Mouse (Mus musculus) embryonic facial prominence, embryonic 14.5 days (tissue): ENCODE measurements around the gene Hdac8. TPM values are rescaled to one million over a fixed set of nuclear protein-coding genes. Genes with fewer than 3 reads are reported as not detected.
A peak's percentile ranks its signal among the peaks of the same experiment; 100 is the strongest.

Experiments used
- ATAC-seq: fragments of 200-750 bp; cut with Nextera tagmentation; 2 replicates; pipeline ENCODE4 v1.8.0; 2017; ENCODE audit warnings: low read depth, moderate number of reproducible peaks, moderate TSS enrichment
- DNase-seq: peaks from one replicate; pipeline ENCODE4 v3.0.0-alpha.2; 2015; ENCODE audit warnings: low spot score
- H3K27ac ChIP-seq: fragments of 300-500 bp; sonication (generic); replicated peaks from 2 replicates; pipeline ENCODE4 v1.5.1; 2014; ENCODE audit warnings: low read depth, mild to moderate bottlenecking, low read length, moderate library complexity
- H3K27me3 ChIP-seq: fragments of 300-500 bp; sonication (generic); replicated peaks from 2 replicates; pipeline ENCODE4 v1.6.1; 2014; ENCODE audit warnings: low read length; ENCODE audit not compliant: control insufficient read depth, insufficient read depth
- H3K36me3 ChIP-seq: fragments of 300-500 bp; sonication (generic); 2 replicates; pipeline ENCODE4 v1.6.1; 2014; ENCODE audit warnings: low read length, mixed read lengths; ENCODE audit not compliant: control insufficient read depth, insufficient read depth
- H3K4me1 ChIP-seq: fragments of 300-500 bp; sonication (generic); 2 replicates; pipeline ENCODE4 v1.6.1; 2014; ENCODE audit warnings: antibody characterized with exemption, low read length; ENCODE audit not compliant: control insufficient read depth, insufficient read depth
- H3K4me2 ChIP-seq: fragments of 300-500 bp; sonication (generic); 2 replicates; pipeline ENCODE4 v1.6.1; 2014; ENCODE audit warnings: low read depth, mild to moderate bottlenecking, low read length, moderate library complexity, mixed read lengths
- H3K4me3 ChIP-seq: fragments of 300-500 bp; sonication (generic); 2 replicates; pipeline ENCODE4 v1.5.1; 2014; ENCODE audit warnings: low read depth, mild to moderate bottlenecking, low read length
- H3K9ac ChIP-seq: fragments of 300-500 bp; sonication (generic); 2 replicates; pipeline ENCODE4 v1.6.1; 2014; ENCODE audit warnings: low read depth, mild to moderate bottlenecking, low read length, moderate library complexity, mixed read lengths
- H3K9me3 ChIP-seq: fragments of 300-500 bp; sonication (generic); 2 replicates; pipeline ENCODE4 v1.6.1; 2016; ENCODE audit warnings: low read length; ENCODE audit not compliant: control insufficient read depth
- WGBS: fragments of 180-500 bp; shearing (Covaris S2); extraction: QIAGEN DNeasy Blood & Tissue Kit; methylation state at CpG from one replicate; pipeline ENCODE4 v1.1.7; 2014; 5-methylcytosine and 5-hydroxymethylcytosine counted together
- microRNA-seq: library from miRNA; unstranded; fragments of <30 nt; microRNA quantifications from one replicate; pipeline ENCODE4, GENCODE M21; 2016; ENCODE audit warnings: borderline number of aligned reads
- polyA plus RNA-seq: library from polyadenylated mRNA; unstranded; fragments of >200 nt; fragmentation: Nextera tagmentation; extraction: Ambion mirVana; gene quantifications from 2 replicates; pipeline ENCODE4 v1.2.1, GENCODE M21; 2014

The Hdac8 gene
- polyA plus RNA-seq, 1 experiment from 2014 or later: 3.0 TPM

DNA sequence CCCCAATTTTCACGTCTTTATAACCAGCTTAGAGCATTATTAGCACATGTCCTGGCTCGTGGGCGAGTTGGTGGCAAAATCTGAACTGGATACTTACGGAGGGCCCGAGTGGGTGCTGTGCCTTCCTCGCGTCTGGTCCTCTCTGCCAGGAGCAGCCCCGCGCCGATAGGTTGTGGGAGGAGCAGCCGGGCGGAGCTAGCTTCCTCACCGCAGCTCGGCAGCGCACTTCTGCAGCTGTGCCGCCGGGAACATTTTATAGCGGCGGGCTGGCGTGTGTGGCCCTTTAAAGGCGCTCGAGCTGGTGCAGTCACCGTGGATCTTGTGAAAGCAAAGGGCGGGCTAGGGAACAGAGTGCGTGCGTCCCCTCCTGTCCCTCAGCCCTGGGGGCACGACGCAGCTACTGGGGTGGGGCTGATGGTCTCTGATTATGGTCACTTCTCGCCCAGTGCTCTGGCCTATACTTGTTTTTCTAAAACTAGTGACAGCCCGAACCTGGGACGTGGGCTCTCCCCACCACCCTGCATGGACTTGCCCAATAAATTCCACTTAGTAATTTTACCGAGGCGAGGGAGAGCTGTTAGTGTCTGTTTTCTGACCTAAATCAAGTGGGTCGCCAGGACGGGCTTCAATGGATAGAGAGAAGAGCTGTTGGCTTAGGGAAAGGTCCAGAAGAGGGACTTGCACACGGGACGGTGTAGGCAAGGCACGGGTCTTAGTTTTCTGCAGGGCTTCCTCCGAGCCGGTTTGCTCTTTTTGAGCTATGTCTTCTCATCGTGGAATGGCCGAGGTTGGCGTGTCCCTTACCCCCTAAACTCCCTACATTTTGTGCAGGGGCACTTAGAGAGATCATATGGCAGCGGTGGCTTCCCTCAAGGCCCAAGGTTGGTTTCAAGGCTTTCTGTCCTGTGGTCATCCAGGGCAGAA, 253.0 kb downstream of the Hdac8 start, which contains the start of gene Cited1:
Gene Cited1 (minus strand): TSS at position 245 of the 924 bp plus-strand sequence.
- H3K27ac ChIP-seq: no peak within 1 kb of the TSS
- 26% methylated on average over 32 of the region's 44 CpGs for WGBS

DNA sequence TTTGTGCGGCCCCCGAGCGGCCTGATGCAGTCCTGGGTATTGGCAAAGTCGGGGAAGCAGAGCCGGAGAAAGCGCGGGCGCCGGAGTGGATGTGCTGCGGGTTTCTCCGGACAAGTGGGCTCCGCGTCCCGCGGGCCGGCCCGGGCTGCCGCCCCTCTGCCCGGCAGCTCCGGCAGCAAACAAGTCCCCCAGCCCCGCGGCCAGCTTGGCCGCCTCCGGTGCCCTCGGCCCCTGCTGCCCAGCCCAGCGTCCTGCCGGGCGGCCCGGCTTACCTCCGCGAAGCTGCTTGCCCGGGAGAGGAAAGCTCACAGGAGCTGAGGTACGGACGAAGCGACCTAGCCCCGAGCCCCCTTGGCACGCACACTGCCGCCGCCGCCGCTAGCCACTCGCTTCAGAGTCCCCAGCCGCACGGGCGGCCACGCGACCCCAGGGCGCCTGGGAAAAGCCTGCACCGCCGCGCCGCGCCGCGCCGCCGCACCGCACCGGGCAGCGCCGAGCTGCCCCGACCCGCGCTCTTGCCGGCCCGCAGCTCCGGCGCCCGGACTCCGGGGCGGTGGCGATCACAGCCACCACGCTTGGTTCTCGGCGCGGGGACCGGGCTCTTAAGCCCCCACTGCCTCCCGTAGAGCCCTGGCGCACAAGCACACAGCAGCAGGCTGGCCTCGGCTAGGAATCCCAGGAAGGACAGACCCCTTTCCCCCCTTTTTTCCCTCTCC, 253.8 kb downstream of the Hdac8 start:
- Histone ChIP-seq H3K9ac (peak overlapping the region; percentile 54), H3K9me3 (no peaks in the 10 kb centered on the region), H3K4me1 (peaks cover 4% of the 10 kb centered on the region; the same call in 1 of the 2 replicates), H3K36me3 (no peaks in the 10 kb centered on the region), H3K27ac (no peak overlapping the region), H3K27me3 (peaks cover 51% of the 10 kb centered on the region), H3K4me2 (peak overlapping the region; percentile 76), H3K4me3 (peak overlapping the region; percentile 56)
- DNase-seq: no peak
- 20% methylated on average over 8 of the region's 80 CpGs for WGBS
- ATAC-seq: peak; percentile 50

More for the DNA sequence above, 253.0 kb downstream of the Hdac8 start, which contains the start of gene Cited1:
- DNase-seq: peak; percentile 94
- H3K9me3 ChIP-seq: no peaks in the 10 kb centered on the region
- H3K36me3 ChIP-seq: no peaks in the 10 kb centered on the region
- peak within 1 kb of the TSS; percentile 56 for H3K4me3 ChIP-seq
- peak within 1 kb of the TSS; percentile 54 for H3K9ac ChIP-seq
- peaks cover 51% of the 10 kb centered on the region for H3K27me3 ChIP-seq
- peaks cover 4% of the 10 kb centered on the region; the same call in 1 of the 2 replicates for H3K4me1 ChIP-seq
- H3K4me2 ChIP-seq: peak within 1 kb of the TSS; percentile 76
- peak; percentile 95 for ATAC-seq

DNA sequence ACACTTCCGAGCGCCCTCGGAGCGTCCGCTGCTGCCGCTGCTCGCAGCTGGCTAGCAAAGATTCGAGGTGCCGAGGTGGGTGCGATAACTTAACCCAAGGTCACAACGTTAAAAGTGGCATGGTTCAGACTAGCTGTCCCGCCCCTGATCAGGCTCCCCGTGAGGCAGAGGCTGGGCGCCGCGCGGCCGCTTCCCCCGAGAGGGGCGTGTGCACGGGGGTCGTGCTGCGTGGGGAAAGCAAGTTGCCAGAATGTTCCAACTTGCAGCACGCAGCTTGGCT, 254.3 kb downstream of the Hdac8 start:
- Histone ChIP-seq H3K27ac (no peak overlapping the region), H3K36me3 (no peaks in the 10 kb centered on the region), H3K27me3 (peaks cover 54% of the 10 kb centered on the region), H3K9me3 (no peaks in the 10 kb centered on the region), H3K9ac (peak overlapping the region; percentile 54), H3K4me2 (peak overlapping the region; percentile 76), H3K4me3 (peak overlapping the region; percentile 56), H3K4me1 (peaks cover 4% of the 10 kb centered on the region; the same call in 1 of the 2 replicates)
- WGBS: 8% methylated on average over 5 of the region's 24 CpGs
- DNase-seq: no peak
- ATAC-seq: no peak

DNA sequence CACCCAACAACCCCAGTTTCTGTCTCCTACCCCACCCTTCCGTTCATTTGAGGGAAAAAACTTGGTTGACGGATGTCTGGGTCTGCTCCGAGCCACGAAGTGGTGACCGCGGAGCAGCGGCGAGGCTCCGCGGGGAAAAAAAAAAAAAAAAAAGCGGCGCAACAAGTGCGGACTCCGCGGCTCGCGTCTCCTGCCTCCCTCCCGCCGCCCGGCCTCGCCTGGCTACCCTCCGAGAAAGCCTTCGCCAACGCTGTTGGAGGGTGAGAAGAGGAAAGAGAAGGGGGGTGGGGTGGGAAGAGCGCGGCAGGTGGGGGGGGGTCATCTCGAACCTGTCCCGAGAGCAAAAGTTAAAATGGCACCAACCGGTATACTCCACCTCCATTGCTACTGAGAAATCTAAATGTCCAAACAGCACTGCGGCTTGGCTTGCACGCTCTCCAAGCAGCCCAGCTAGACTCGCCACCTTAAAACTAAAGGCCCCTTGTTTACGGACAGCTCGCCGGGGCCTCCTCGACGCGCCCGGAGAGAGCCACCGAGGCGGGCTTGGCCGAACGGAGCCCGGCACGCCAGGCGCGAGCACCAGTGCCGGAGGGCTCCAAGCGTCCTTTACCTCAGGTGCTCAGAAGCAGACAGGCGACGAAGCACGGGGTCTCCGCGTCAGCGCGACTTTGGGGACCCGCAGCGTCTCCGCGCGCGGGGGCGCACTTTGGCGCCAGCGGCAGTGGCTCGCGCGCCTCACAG, 254.8 kb downstream of the Hdac8 start:
- no peaks in the 10 kb centered on the region for H3K36me3 ChIP-seq
- H3K9me3 ChIP-seq: no peaks in the 10 kb centered on the region
- no peak for DNase-seq
- no peak for ATAC-seq
- peaks cover 51% of the 10 kb centered on the region for H3K27me3 ChIP-seq
- 22% methylated on average over 40 of the region's 68 CpGs for WGBS
- H3K4me2 ChIP-seq: peak overlapping the region; percentile 76
- peak overlapping the region; percentile 56 for H3K4me3 ChIP-seq
- H3K27ac ChIP-seq: no peak overlapping the region
- peak overlapping the region; percentile 54 for H3K9ac ChIP-seq
- H3K4me1 ChIP-seq: peaks cover 4% of the 10 kb centered on the region; the same call in 1 of the 2 replicates

DNA sequence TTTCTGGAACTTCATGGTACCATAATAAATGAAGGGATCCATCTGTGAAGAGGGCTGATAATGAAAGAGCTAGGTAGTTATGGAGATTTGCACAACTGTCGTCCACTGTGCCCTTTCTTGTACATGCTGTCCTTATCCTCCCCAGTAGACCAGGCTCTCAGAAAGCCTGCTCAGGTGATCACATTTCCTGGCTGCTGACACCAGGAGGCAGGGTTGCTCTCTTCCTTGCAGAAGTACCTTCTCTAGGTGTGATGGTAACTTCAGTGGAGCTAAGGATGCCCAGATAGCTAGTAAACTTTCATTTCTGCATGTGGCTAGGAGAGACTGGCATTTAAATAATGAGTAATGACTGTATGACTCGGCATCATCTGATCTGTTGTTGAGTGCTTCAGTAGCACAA, 260.8 kb downstream of the Hdac8 start:
- Histone ChIP-seq H3K27me3 (peaks cover 16% of the 10 kb centered on the region), H3K4me1 (no peaks in the 10 kb centered on the region), H3K27ac (no peak overlapping the region), H3K9me3 (no peaks in the 10 kb centered on the region), H3K4me3 (no peak overlapping the region), H3K9ac (no peak overlapping the region), H3K4me2 (no peak overlapping the region), H3K36me3 (no peaks in the 10 kb centered on the region)
- ATAC-seq (no peak), DNase-seq (no peak)
- WGBS: 67% methylated on average over 2 of the region's 2 CpGs

Small RNA genes lying within 50 kb of the gene (microRNA-seq; reads per million reads assigned to microRNA genes)
- gene Gm26318: not detected

Other genes with a start within 250 kb of the Hdac8 start
- gene Phka1, start 138.9 kb upstream of the Hdac8 start, polyA plus RNA-seq: 9.8 and 10.8 TPM in 2 replicates
- gene Gm3880, start 181.6 kb upstream of the Hdac8 start, polyA plus RNA-seq: not detected in 2 replicates
- gene Gm9112, start 202.3 kb upstream of the Hdac8 start, polyA plus RNA-seq: not detected in 2 replicates
- gene Dmrtc1b, start 202.5 kb upstream of the Hdac8 start, polyA plus RNA-seq: not detected in 2 replicates